Mouse (Mus musculus): ENCODE measurements around the gene Gopc. TPM values are rescaled to one million over a fixed set of nuclear protein-coding genes. Genes with fewer than 3 reads are reported as not detected.
"Not testable (repeated sequence)": the region's sequence is repeated elsewhere in the genome, so short reads cannot be mapped to it uniquely, and the experiment has no call there.

Gopc gene
- total RNA-seq, 2 experiments from 2014 or later, result 8.0 to 8.4 TPM

- not testable (repeated sequence) for DNase-seq
These were observed 83.4 kb downstream of the Gopc start for GRCm38 (mm10) chr10:52298568-52298967.

DNA sequence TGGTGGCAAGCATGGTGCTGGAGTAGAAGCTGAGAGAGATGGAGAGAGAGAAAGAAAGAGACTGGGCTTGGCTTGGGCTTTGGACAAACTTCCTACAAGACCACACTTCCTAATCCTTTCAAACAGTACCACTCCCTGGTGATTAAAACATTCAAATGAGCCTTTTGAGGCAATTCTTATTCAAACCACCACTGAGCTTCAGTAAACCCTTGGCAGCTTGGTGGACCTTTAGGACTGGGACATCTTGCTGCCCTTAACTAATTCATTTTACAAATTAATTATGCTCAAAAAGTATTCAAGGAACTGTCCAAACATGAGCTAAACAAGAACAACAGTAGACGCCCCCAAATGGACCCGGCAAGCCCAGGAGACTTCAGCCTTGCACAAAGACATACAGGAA lies 86.0 kb downstream of the Gopc start:
- no peak for DNase-seq

DNA sequence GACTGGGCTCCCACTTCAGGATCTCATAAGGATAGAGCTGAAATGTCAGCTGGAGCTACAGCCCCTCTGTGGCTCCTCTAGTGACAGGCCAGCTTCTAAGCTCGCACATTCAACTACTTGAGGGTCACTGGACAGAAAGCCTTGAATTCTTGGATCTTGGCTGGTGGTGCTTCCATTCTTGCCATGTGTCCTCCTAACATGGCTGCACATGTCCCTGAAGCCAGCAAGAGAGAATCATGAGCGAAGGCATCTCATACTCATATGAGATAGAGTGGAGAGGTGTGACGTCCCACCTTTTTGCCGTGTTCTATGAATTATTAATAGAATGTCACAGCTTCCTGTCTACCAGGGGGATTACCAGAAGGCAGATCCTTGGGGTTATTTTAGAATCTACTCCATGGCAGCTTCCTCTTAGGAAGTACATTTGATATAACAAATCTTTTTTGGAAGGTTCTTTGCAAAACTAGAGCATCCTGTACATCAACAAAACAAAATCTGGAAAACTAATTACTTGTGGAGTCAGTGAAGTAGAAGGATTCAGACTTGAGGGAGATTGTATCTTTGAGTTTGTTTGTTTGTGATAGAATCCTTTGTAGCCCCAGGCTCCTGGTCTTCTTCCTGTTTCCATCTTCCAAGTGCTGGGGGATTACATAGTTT lies 87.9 kb downstream of the Gopc start:
- DNase-seq, result no peak

DNA sequence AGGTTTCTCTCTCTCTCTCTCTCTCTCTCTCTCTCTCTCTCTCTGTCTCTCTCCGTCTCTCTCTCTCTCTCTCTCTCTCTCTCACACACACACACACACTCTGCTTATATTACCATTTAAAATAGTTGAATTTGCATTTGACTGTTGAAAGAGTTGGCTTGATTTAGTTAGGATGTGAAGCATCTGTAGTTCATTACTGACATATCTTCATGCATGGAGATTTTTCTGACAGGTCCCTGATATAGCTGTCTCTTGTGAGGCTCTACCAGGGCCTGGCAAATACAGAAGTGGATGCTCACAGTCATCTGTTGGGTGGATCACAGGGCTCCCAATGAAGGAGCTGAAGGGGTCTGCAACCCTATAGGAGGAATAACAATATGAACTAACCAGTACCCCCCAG lies 89.5 kb downstream of the Gopc start:
- not testable (repeated sequence) for DNase-seq

DNA sequence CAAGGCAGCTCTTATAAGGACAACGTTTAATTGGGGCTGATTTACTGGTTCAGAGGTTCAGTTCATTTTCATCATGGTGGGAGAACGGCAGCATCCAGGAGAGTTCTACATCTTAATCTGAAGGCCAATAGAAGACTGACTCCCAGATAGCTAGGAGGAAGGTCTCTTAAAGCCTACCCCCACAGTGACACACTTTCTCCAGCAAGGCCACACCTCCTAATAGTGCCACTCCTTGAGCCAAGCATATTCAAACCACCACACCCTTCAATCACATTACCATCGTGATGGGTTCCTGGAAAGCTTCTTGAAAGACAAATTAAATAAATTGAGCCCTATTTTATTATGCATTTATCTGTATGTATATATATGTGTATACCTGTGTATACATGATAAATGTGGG lies 92.7 kb downstream of the Gopc start:
- DNase-seq, result no peak

DNA sequence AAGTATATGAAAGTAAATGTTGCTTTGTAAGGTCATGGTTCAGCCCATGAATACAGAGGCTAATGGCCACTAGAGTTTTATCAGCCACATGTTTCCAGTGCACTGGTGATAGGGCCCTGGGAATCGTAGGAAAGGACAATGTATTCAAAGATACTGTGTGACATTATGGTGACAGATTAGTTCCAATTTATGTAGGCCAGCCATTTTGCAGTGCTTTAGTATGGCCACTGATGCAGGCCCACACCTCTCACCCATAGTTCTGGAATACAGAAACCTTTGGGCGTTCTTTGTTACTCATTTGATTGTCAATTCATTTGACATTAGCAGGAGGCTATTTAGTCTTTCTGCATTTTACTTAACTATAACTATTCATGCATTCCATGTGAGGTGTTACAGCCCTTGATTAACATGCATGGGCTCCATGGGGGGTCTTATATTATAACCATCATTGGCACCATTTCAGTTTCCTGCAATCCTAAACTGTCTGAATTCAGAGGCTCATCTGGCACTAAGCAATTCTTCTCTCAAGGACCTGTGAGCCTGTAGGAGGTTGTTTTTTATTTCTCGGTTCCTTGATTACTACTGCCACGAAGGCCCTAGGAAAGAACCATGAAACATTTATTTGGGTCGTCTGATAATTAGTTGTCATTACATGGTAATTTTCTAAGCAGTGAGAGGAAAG lies 93.9 kb downstream of the Gopc start:
- no peak for DNase-seq

Other genes starting within 250 kb of the Gopc start
- under 1 TPM; 0.03 to 0.13 TPM for gene Ros1, start 186.9 kb downstream of the Gopc start, total RNA-seq (2021)
- 1 to 10 TPM; 1.3 to 1.7 TPM for gene Dcbld1, start 148.5 kb downstream of the Gopc start, total RNA-seq (2021)
- not detected for gene Gm26741, start 23.4 kb downstream of the Gopc start, total RNA-seq (2021)
- under 1 TPM; 0.15 to 0.19 TPM for gene Nepn, start 6.8 kb upstream of the Gopc start, total RNA-seq (2021)
- gene Nus1, start 35.4 kb upstream of the Gopc start, total RNA-seq (2021), result 10 to 100 TPM; 18.1 to 18.6 TPM